Mouse (Mus musculus) c-Kit-negative CD71-positive TER-119-positive erythroid progenitor cells, embryonic 14.5 days (primary cell): ENCODE data around the gene Trim28.
A peak's percentile ranks its signal among the peaks of the same experiment; 100 is the strongest.

ENCODE experiments used
- DNase-seq: peaks from one replicate; pipeline ENCODE4 v3.0.0-alpha.2; 2013; ENCODE audit warnings: low read depth, low spot score

The Trim28 gene

GRCm38 (mm10) chr7:12998053-12998452 lies 861 bp upstream of the Trim28 start, which contains the start of gene Slc27a5:
Slc27a5 (minus strand) TSS chr7:12998192.
- no peak for DNase-seq

- DNase-seq = no peak
Measured at GRCm38 (mm10) chr7:13001584-13001983, 2.7 kb downstream of the Trim28 start.

- DNase-seq = no peak
Measured at GRCm38 (mm10) chr7:13003380-13003779, 4.5 kb downstream of the Trim28 start.

GRCm38 (mm10) chr7:13006011-13006410 lies 7.1 kb downstream of the Trim28 start:
- no peak for DNase-seq

GRCm38 (mm10) chr7:13006531-13006930 lies 7.6 kb downstream of the Trim28 start:
- DNase-seq = no peak

GRCm38 (mm10) chr7:13007341-13008092 lies 8.6 kb downstream of the Trim28 start:
- no peak for DNase-seq

- DNase-seq = peak; percentile 78
Measured at GRCm38 (mm10) chr7:13009143-13010004, 10.5 kb downstream of the Trim28 start.

GRCm38 (mm10) chr7:13010005-13010908 lies 11.3 kb downstream of the Trim28 start, which contains the start of gene Zbtb45:
Zbtb45 (minus strand) TSS chr7:13010034.
- no peak for DNase-seq

GRCm38 (mm10) chr7:13013671-13014070 lies 14.8 kb downstream of the Trim28 start:
- DNase-seq = no peak

GRCm38 (mm10) chr7:13014275-13014839 lies 15.4 kb downstream of the Trim28 start:
- no peak for DNase-seq

- DNase-seq = no peak
Measured at GRCm38 (mm10) chr7:13015217-13015616, 16.3 kb downstream of the Trim28 start.

- no peak for DNase-seq
Measured at GRCm38 (mm10) chr7:13022773-13023535, 24.0 kb downstream of the Trim28 start.

- peak; percentile 88 for DNase-seq
Measured at GRCm38 (mm10) chr7:13023928-13024731, 25.2 kb downstream of the Trim28 start.

GRCm38 (mm10) chr7:13024805-13025204 lies 25.9 kb downstream of the Trim28 start:
- no peak for DNase-seq

GRCm38 (mm10) chr7:13025511-13026112 lies 26.7 kb downstream of the Trim28 start:
- no peak for DNase-seq

- no peak for DNase-seq
Measured at GRCm38 (mm10) chr7:13028986-13029385, 30.1 kb downstream of the Trim28 start.

- DNase-seq = no peak
Measured at GRCm38 (mm10) chr7:13031069-13031468, 32.2 kb downstream of the Trim28 start.

- no peak for DNase-seq
Measured at GRCm38 (mm10) chr7:13031983-13032382, 33.1 kb downstream of the Trim28 start.

GRCm38 (mm10) chr7:13032541-13032940 lies 33.6 kb downstream of the Trim28 start:
- no peak for DNase-seq
